Mouse (Mus musculus): ENCODE results near the gene Dhrs7.
"Not testable (repeated sequence)": the region's sequence is repeated elsewhere in the genome, so short reads cannot be mapped to it uniquely, and the experiment has no call there.

DNA sequence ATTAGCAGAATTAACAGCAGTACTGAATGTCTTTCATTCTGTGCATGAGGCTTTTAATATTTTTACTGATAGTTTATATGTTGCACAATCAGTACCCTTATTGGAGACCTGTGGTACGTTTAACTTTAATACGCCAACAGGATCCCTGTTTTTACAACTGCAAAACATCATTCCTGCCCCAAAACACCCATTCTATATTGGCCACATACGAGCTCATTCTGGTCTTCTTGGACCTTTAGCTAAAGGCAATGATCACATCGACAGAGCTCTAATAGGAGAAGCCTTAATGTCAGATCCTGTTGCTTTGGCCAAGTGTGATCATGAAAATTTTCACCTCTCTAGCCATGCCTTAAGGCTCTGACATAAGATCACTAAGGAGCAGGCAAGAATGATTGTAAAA, 21.9 kb upstream of the Dhrs7 start:
- TF ChIP-seq POLR2A, CTCF (IDR thresholded peaks at IDR 0.05; ENCODE audit: insufficient read depth, low read depth, low read length): not testable (repeated sequence)
